Mouse (Mus musculus) bone marrow macrophage, adult 2 months (primary cell): ENCODE measurements around the gene Sdf4.

Experiments used
- CTCF ChIP-seq: IDR thresholded peaks from 2 replicates; pipeline ENCODE4 v1.5.1; 2012; ENCODE audit warnings: low read depth, mild to moderate bottlenecking, low read length, moderate library complexity
- POLR2A ChIP-seq: IDR thresholded peaks from 2 replicates; pipeline ENCODE4 v1.6.1; 2012; ENCODE audit warnings: mild to moderate bottlenecking, low read depth, low read length, borderline replicate concordance

GRCm38 (mm10) chr4:155981436-155982082, 11.1 kb upstream of the Sdf4 start:
- TF ChIP-seq CTCF (no peak), POLR2A (no peak)
